Mouse (Mus musculus) Muller cell, postnatal 12 days (primary cell): ENCODE data around the gene Rasd1.
A peak's percentile ranks its signal among the peaks of the same experiment; 100 is the strongest.
"Not testable (repeated sequence)": the region's sequence is repeated elsewhere in the genome, so short reads cannot be mapped to it uniquely, and the experiment has no call there.

ENCODE experiments used
- DNase-seq: peaks from one replicate; pipeline ENCODE4 v3.0.0-alpha.2; 2015; ENCODE audit errors: inconsistent ontology term

Gene Rasd1

DNA sequence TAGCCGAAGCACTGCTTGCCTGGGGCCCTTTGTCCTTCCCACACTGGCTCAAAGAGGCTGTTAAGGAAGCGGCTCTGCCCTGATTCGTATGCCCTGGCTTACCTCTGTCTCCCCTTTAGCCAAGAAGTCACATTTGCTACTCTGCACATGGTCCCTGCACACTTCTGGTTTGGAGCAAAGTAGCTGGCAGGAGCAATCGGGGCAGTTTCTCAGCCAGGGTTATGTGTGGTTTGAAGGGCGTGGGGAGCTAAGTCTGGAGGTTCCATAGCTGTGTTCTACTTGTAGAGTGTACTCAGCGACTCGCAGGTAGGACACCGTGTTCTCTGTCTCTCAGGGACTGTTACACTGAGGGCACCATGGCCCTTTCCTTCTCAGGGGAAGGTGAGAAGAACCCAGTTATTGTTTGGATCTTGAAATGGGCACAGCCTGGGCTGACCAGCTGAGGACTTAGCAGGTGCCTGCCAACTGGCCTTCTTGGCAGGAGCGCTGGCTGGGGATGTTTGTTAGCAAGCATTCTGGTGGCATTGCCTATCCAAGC lies 3.3 kb downstream of the Rasd1 start:
- DNase-seq: no peak

- DNase-seq: no peak
Measured at GRCm38 (mm10) chr11:59960476-59961337, 4.0 kb downstream of the Rasd1 start.

GRCm38 (mm10) chr11:59959453-59959852 lies 5.3 kb downstream of the Rasd1 start:
- no peak for DNase-seq

GRCm38 (mm10) chr11:59956749-59957148 lies 8.0 kb downstream of the Rasd1 start:
- no peak for DNase-seq

- no peak for DNase-seq
Measured at GRCm38 (mm10) chr11:59952892-59953291, 11.9 kb downstream of the Rasd1 start.

DNA sequence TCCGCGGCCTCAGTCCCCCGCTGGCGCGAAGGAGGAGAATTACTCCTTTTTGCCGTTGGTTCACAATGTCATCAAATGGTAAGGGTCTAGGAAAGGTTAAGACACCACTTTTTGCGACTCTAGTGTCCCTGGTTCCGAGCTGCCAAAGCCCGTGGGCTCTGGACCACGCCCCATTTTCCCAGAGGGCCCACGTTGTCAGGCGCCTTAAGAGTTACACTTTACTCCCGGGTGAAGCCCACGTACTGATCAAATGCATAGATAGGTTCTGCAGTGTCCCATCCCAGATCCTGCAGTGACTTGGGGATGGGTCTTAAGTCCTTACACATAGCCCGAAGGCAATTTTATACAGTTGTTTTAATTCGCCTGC lies 16.4 kb downstream of the Rasd1 start:
- DNase-seq: no peak

GRCm38 (mm10) chr11:59947752-59948400 lies 16.9 kb downstream of the Rasd1 start, which contains the start of gene Med9:
Gene Med9, plus strand, starts transcription at chr11:59948206.
- DNase-seq: peak; percentile 97

DNA sequence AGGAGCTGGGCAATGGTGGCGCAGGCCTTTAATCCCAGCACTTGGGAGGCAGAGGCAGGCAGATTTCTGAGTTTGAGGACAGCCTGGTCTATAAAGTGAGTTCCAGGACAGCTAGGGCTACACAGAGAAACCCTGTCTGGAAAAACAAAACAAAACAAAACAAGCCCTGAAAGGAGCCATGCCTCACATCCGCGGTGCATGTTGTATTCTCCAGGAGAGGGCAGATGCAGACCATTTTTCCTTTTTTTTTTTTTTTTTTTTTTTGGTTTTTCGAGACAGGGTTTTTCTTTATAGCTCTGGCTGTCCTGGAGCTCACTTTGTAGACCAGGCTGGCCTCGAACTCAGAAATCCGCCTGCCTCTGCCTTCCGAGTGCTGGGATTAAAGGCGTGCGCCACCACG lies 19.9 kb downstream of the Rasd1 start:
- DNase-seq: not testable (repeated sequence)

DNA sequence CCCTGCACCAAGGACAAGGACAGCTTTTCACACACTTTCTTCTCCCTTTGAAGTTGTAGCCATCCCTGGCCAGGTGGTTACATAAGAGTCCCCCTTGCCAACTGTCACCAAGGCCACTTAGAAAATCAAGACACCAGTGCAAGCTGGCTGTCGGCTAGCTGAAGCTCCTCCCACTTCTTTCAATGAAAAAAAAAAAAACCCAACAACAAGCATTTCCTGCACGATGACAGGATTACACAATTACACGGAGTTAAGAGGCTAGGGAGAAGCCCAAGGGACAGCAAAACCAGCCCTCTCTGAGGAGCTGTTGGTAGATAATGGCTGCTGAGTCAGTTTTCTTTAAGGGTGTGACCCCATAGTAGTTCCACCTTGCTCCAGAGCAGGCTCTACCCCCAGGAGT lies 23.4 kb downstream of the Rasd1 start:
- DNase-seq: no peak

- no peak for DNase-seq
Measured at GRCm38 (mm10) chr11:59940645-59941044, 24.1 kb downstream of the Rasd1 start.

DNA sequence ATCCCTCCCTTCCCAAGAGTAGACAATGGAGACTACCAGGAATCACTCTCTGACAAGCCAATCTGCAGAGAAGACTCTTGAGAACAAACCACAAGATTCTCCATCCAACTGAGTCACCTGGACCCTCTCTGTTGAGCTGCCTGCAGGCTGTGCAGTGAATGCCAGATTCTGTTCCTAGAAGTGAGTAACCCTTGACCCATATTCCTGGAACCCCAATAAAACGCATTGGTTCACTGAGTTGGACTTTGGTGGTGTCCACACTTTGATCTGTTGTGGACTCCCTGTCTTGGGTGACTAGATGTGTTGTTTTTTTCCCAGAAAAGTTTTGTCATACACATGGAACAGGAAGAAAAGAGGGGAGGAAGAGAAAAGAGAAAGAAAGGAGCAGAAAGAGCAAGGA lies 24.9 kb downstream of the Rasd1 start:
- DNase-seq: no peak

GRCm38 (mm10) chr11:59937615-59938014 lies 27.1 kb downstream of the Rasd1 start:
- DNase-seq: peak; percentile 13

DNA sequence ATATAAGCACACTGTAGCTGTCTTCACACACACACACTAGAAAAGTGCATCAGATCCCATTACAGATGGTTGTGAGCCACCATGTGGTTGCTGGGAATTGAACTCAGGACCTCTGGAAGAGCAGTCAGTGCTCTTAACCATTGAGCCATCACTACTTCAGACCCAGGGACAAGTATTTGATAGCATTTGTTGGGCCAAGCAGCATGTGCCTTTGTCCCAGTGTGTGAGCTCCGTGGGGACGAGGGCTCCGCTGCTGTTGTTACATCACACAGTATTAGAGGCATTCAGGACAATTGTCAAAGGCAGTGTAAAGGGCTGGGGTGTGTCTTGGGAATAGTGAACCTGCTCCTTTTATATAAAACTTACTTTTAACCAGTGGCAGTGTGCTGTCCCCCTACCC lies 27.7 kb downstream of the Rasd1 start:
- no peak for DNase-seq

DNA sequence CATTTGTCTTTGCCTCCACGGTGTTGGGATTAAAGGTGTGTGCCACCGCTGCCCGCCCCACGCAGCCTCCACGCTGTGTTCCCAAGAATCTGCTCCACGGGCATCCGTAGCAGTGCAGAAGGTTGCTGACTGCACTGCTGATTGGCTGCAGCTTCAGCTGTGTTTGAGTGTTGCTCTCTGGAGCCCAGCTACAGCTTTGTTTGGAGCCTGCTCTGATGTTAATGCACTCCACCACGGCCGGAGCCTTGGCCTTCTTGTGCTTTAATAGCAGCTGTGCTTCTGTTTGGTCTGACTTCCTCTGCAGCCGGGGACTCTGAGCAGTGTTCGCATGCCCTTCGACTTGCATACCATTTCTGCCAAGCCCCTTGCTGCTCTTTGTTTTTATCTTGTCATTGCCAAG lies 30.8 kb downstream of the Rasd1 start:
- DNase-seq: no peak

- DNase-seq: no peak
Measured at GRCm38 (mm10) chr11:59932560-59933337, 32.0 kb downstream of the Rasd1 start.

- DNase-seq: no peak
Measured at GRCm38 (mm10) chr11:59930031-59930430, 34.7 kb downstream of the Rasd1 start.

DNA sequence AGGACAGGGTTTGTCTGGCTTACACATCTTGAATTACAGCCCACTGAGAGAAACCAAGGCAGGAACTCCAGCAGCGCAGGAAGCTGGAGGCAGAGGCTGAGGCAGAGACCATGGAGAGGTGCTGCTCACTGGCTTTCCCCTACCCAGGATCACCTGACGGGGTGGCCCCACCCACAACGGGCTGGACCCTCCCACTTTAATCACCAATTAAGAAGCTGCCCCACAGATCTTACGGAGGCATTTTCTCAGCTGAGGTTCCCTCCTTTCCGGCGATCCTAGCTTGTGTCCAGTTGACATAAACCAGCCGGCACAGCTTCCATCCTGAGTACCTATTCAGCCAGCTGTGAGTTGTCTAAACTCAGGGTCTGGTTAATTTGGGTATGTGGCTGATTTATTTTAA lies 43.5 kb downstream of the Rasd1 start:
- no peak for DNase-seq

DNA sequence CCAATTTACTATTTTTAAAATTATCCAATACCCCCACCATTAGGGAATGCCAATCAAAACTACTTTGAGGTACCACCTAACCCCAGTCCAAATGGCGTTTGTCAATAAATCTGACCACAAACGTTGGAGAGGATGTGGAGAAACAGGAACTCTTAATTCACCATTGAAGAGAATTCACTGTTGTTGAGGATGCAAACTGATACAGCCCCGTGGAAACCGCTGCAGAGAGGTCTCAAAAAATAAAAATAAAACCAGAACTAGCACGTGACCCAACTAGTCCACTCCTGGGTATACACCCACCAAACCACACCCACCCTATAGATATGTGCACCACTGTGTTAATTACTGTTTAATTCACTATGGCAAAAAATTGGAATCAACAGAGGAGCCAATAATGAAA lies 44.4 kb downstream of the Rasd1 start:
- DNase-seq: no peak

- no peak for DNase-seq
Measured at GRCm38 (mm10) chr11:59919401-59919800, 45.3 kb downstream of the Rasd1 start.

GRCm38 (mm10) chr11:59918014-59918413 lies 46.7 kb downstream of the Rasd1 start:
- DNase-seq: no peak

DNA sequence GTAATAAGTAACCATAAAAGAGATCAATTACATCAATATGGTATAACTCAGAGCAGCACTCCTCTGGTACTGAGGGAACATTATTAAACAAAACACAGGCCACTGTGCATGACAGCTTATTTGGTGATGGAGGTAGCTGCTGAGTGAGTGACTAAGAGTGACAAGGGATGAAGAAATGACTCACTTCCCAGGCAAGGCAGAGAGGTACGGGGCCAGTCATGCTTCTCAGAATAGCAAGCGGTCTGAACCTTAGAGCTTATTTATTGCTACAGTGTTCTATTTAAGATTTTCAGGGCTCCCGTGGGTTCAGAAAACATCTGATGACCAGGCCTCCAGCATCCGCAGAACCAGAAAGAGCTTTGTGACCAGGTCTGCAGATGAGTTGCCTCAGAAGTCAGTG lies 51.0 kb downstream of the Rasd1 start:
- no peak for DNase-seq
